In genomic region chr9:44319887-44320798, GRCm38 (mm10) we compare ENCODE assay signal across 8 mouse cellular contexts. TPM values are rescaled to one million over a fixed set of nuclear protein-coding genes. Genes with fewer than 3 reads are reported as not detected.
DNase-seq lines count a peak whose midpoint lies in the region; ATAC-seq lines count a peak whose summit lies in the region.

Gene C2cd2l (minus strand): TSS chr9:44320285.

- peak; percentile 96 for ATAC-seq in heart, embryonic 13.5 days (ENCODE audit: extremely low read depth, insufficient number of reproducible peaks, low FRiP score, low TSS enrichment)
- ATAC-seq in liver, embryonic 12.5 days, result peak; percentile 97
- peak; percentile 99 for ATAC-seq in stomach, embryonic 16.5 days (ENCODE audit: insufficient read depth, low FRiP score)

- H3K27me3 ChIP-seq in heart, embryonic 13.5 days (replicated peaks), result no peaks in the 10 kb centered on the region
- H3K27me3 ChIP-seq in liver, embryonic 12.5 days (replicated peaks), result no peaks in the 10 kb centered on the region
- no peaks in the 10 kb centered on the region for H3K27me3 ChIP-seq in stomach, embryonic 16.5 days (ENCODE audit: control insufficient read depth, insufficient read depth, low read length)

- H3K4me2 ChIP-seq in heart, embryonic 13.5 days, result peak within 1 kb of the TSS; percentile 98
- peak within 1 kb of the TSS; percentile 90 for H3K4me2 ChIP-seq in liver, embryonic 12.5 days
- peak within 1 kb of the TSS; percentile 87 for H3K4me2 ChIP-seq in stomach, embryonic 16.5 days (ENCODE audit: low read depth, low read length)

- peak; percentile 90 for DNase-seq in CD4-positive helper T cell, adult 2 months (ENCODE audit: low read depth, low spot score)
- peak; percentile 74 for DNase-seq in fat pad, adult 2 months (ENCODE audit: extremely low read depth, low read depth, low spot score)
- peak; percentile 95 for DNase-seq in kidney, postnatal 10 days
- peak; percentile 93 for DNase-seq in neural tube, embryonic 10.5 days (ENCODE audit: extremely low spot score, low spot score)

- under 1% methylated on average over 67 of the region's 67 CpGs for WGBS in heart, embryonic 13.5 days
- WGBS in liver, embryonic 12.5 days (ENCODE audit: insufficient replicate concordance), result 0% methylated on average over 66 of the region's 67 CpGs
- WGBS in stomach, embryonic 16.5 days, result under 1% methylated on average over 67 of the region's 67 CpGs

- H3K4me1 ChIP-seq in brown adipose tissue, adult 24 weeks (ENCODE audit: control insufficient read depth, insufficient read depth, insufficient read length, low read length), result peaks cover 12% of the 10 kb centered on the region
- peaks cover 31% of the 10 kb centered on the region for H3K4me1 ChIP-seq in heart, embryonic 13.5 days
- peaks cover 43% of the 10 kb centered on the region for H3K4me1 ChIP-seq in liver, embryonic 12.5 days
- peaks cover 18% of the 10 kb centered on the region for H3K4me1 ChIP-seq in stomach, embryonic 16.5 days (ENCODE audit: control insufficient read depth, insufficient read depth, low read length)

- H3K9ac ChIP-seq in heart, embryonic 13.5 days, result peak within 1 kb of the TSS; percentile 95
- H3K9ac ChIP-seq in liver, embryonic 12.5 days, result peak within 1 kb of the TSS; percentile 98
- peak within 1 kb of the TSS; percentile 93 for H3K9ac ChIP-seq in stomach, embryonic 16.5 days (ENCODE audit: low read length)

- H3K36me3 ChIP-seq in heart, embryonic 13.5 days, result peaks cover 22% of the 10 kb centered on the region
- peaks cover 20% of the 10 kb centered on the region for H3K36me3 ChIP-seq in liver, embryonic 12.5 days
- peaks cover 3% of the 10 kb centered on the region; the same call in 1 of the 2 replicates for H3K36me3 ChIP-seq in stomach, embryonic 16.5 days (ENCODE audit: control insufficient read depth, insufficient read depth, low read length)

- H3K27ac ChIP-seq in brown adipose tissue, adult 24 weeks (replicated peaks; ENCODE audit: low read depth, low read length), result peak within 1 kb of the TSS; percentile 62
- H3K27ac ChIP-seq in heart, embryonic 13.5 days (replicated peaks), result peak within 1 kb of the TSS; percentile 87
- H3K27ac ChIP-seq in liver, embryonic 12.5 days, result peak within 1 kb of the TSS; percentile 87
- H3K27ac ChIP-seq in stomach, embryonic 16.5 days (ENCODE audit: low read length), result peak within 1 kb of the TSS; percentile 81

- peak within 1 kb of the TSS; percentile 96 for H3K4me3 ChIP-seq in brown adipose tissue, adult 24 weeks (ENCODE audit: insufficient read depth, low read depth, low read length)
- peak within 1 kb of the TSS; percentile 94 for H3K4me3 ChIP-seq in heart, embryonic 13.5 days
- H3K4me3 ChIP-seq in liver, embryonic 12.5 days, result peak within 1 kb of the TSS; percentile 97
- H3K4me3 ChIP-seq in stomach, embryonic 16.5 days (replicated peaks; ENCODE audit: low read length), result peak within 1 kb of the TSS; percentile 91

- H3K9me3 ChIP-seq in heart, embryonic 13.5 days, result no peaks in the 10 kb centered on the region
- no peaks in the 10 kb centered on the region for H3K9me3 ChIP-seq in liver, embryonic 12.5 days (replicated peaks)
- no peaks in the 10 kb centered on the region for H3K9me3 ChIP-seq in stomach, embryonic 16.5 days (replicated peaks; ENCODE audit: control insufficient read depth, low read length)

RNA-seq across cellular contexts. Expression of gene C2cd2l, which starts in this region (rescaled TPM):
- polyA plus RNA-seq in brown adipose tissue, adult 24 weeks (2012; ENCODE audit: insufficient read depth, insufficient read length, missing spikeins), result 9.7 and 11.8 TPM in 2 replicates
- 7.1 TPM in 2 replicates for polyA plus RNA-seq in heart, embryonic 13.5 days (2015; fragmentation: Nextera tagmentation; extraction: Ambion mirVana)
- polyA plus RNA-seq in liver, embryonic 12.5 days (2016; fragmentation: Nextera tagmentation; extraction: Ambion mirVana), result 12.3 and 13.0 TPM in 2 replicates
- polyA plus RNA-seq in stomach, embryonic 16.5 days (2015; fragmentation: Nextera tagmentation; extraction: Ambion mirVana), result 6.7 and 8.0 TPM in 2 replicates

Comparison
In these comparisons a context has a peak if more than half of its experiments do, and no peak if none do; other contexts are left out.
1. Peak in every context shown above with its lines: DNase-seq, ATAC-seq, H3K4me3 ChIP-seq and H3K27ac ChIP-seq.